Mouse (Mus musculus) granulocyte monocyte progenitor cell, adult 5-6 weeks (primary cell): ENCODE results near the gene Retreg3. TPM values are rescaled to one million over a fixed set of nuclear protein-coding genes. Genes with fewer than 3 reads are reported as not detected.
"Not testable (repeated sequence)": the region's sequence is repeated elsewhere in the genome, so short reads cannot be mapped to it uniquely, and the experiment has no call there.

Experiments
- ATAC-seq: replicated peaks from 2 replicates; pipeline ENCODE4 v1.8.0; 2016; ENCODE audit warnings: mild to moderate bottlenecking, moderate TSS enrichment, inconsistent platforms; ENCODE audit not compliant: poor library complexity, severe bottlenecking
- total RNA-seq, 2 experiments: library from RNA; stranded (forward) in 1 of 2; stranded (reverse) in 1 of 2; fragments of 200-712, 200-1000 nt in 1 of 2; fragments of >200 nt in 1 of 2; fragmentation: Nextera tagmentation in 1 of 2; gene quantifications; 2 replicates each; pipeline ENCODE4 v1.2.3; 2014 to 2017

The Retreg3 gene
- total RNA-seq (2014; fragmentation: Nextera tagmentation), result 12.3 and 15.7 TPM in 2 replicates
- total RNA-seq (2017), result 20.0 and 27.4 TPM in 2 replicates

DNA sequence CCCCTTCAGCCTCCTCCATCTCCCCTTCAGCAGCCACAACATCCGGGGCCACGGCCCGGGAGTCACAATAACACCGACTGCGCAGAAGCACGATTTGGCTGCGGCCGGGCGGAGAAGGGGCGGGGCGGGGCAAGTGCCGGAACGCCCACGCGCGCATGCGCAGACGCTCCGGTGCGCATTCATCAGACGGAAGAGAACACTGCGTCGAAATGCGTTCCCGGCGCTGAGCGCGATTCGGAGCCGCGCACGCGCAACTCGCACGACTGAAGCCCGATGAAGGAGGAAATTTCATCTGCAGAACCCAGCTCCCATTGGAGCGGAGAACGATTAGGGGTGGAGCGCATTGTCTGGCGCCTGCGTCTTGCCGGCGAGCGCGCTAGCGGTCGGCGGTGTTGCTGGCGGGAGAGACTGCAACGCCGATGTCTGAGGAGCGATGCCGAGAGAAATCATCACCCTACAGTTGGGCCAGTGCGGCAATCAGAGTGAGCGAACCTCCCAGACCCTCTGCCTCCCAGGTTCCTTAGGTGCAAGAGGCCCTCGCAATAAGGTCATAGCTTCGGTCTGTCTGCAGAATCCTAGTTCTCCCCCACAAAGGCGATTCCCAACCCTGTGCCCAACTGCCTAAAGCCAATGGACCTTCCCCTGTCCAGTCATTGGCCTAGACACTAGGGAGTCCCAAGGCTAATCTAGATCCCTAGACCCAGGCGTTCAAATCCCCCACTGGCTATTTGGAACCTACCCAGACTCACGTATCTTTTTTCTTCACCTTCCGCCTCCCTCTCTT, at the start of gene Retreg3, which contains the start of gene Tubg1:
Gene Retreg3 (minus strand): TSS at position 133 of the 784 bp plus-strand sequence.
Gene Tubg1 (plus strand): TSS at position 178 of the 784 bp plus-strand sequence.
- peak; percentile 80 for ATAC-seq

DNA sequence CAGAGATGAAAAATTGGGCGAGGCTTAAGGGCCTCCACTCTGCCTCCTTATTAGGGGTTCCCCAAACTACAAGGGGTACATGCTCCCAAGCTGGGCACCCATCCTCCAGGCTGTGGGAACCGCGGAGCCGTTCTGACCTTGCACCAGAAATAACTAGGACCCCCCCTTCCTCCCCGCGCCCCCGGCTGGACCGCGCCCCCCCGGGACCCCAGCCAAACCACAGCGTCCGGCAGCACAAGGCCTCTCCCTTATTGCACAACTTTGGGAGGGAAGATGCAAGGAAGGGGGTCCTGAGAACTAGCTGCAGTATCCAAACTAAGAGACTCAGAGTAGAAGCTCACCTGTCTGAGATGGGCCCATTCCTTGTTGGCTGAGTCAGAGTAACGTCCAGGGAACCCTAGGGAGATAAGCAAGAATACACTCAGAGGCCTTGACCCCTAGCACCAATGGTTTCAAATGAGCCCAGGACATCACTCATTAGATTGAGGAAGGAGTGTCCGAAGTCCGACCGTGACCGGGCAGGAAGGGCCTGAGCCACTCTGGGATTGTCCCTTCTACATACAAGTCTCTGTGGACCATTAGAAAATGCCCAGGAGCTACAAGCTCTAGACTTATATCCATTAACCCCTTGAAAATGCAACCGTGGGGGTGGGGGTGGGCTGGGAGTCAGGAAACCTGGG, 48.7 kb upstream of the Retreg3 start:
- ATAC-seq, result peak; percentile 7; the same call in 1 of the 2 replicates

DNA sequence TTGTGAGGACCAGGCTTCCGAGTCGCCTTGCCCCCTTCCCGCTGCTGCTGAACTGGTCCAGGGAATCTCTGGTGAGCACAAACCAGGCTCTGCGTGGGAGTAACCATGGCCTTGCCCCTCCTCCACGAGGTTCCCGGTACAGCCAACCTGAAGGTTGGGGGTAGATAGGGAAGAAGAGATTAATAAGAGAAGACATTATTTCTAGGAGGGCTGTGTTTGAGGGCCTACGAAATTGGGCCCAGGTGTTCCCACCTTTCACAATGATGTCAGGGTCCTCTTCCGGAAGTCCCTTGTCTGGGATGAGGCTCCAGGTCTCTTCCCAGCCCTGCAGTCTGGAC, 48.2 kb upstream of the Retreg3 start:
- ATAC-seq, result no peak

DNA sequence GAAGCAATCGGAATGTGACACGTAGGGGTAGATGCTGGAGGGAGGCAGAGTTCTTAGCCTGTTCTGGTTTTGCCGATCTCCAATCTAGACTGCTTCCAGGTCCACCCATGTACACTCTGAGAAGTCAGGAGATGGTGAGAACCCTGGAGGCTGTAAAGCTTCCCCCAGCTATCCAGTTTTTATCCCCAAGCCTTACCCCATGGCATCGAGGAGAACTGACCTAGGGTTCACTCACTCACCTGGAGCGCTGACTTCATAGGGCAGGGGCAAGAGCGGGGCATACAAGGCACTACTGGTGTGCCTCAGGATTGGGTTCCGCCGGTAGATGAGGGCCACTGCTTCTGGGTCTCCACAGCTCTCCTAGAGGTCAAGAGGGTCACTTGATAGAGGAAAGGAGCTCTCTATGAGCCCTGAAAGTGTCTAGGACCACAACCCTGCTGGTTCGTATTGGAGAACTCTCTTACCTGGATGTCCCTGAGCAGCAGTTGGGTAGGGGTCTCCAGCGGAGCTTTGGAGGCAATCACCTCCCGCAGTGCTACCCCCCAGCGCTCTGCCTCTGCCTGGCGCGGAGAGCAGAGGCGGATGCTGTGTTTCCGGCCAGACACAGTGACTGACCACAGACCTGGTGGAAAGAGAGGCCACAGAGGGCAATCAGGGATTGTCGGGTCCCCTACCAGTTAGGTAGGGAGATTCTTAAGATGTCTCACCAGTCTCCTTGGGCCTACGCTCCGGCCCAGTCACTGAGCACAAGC, 47.7 kb upstream of the Retreg3 start:
- ATAC-seq, result no peak

DNA sequence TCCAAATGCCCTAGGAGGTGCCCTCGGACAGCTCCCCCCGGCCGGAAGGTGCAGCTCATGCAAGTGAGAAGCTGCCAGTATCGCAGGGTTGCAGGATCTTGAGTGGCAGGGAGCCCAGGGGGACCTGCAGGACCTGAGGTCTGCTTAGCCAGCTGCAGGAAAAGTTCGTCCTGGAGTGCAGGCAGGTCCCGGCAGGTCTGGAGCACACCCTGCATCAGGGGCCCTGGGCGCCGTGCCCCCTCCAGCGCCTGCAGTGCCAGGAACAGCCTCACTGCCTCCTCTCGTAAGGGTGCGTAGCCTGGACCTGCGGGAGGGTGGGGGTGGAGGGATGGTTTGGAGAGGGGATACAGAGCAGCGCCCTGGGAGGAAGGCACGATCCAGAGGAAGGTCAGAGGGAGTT, 46.7 kb upstream of the Retreg3 start:
- no peak for ATAC-seq

DNA sequence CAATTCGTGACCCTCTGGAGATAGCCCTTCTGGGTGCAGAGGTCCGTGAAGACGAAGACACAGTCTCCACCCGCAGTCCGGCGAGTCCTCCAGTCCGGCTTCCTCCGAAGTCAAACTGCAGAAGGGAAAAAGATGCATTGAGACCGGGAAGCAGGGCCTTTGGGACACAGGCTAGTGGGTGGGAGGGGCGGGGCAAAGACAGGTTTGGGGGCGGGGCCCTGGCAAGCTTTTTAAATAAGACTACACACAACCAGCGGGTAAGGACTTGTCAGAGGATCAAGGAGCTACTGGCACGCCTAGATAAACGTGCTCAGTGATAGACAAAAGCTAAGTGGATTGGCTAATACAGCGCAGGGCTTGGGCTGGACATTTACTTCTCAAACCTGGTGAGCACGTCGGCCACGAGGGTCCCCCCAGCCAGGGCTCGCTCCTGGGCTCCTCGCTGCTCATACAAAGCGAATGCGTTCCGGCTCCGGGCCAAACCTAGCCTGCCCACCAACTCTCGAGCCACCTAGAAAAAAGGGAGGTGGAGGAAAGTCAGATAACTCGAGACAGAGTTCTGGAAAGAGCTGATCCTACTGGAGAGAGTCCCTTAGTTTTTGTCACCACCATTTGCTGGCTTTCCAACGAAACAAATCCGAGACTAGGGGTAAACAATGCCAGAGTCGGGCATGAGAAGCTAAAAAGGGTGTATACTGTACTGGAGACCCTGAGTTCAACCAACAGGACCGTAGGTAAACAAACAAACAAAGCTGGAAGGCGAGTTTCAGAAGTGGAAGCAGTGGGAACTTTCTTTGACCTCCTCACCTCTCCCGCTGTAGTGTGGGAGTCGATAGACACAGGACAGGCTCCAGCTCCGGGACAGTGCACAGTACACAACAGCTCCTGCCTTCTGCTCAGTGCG, 45.2 kb upstream of the Retreg3 start:
- ATAC-seq, result no peak

DNA sequence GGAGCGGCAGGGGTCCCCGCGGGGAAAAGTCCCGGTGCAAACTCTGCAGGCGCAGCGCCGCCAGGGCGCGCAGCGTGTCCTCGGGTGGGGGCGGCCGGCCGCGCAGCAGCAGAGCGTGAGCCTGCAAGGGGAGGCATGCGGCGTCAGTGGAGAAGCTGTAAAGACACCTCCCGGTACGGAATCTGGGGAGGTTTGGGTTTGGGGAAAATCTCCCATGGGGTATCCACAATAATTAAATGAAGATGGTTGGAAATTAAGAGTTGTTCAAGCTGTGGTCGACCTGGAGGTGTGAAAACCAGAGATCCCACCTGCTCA, 44.6 kb upstream of the Retreg3 start:
- ATAC-seq, result no peak

DNA sequence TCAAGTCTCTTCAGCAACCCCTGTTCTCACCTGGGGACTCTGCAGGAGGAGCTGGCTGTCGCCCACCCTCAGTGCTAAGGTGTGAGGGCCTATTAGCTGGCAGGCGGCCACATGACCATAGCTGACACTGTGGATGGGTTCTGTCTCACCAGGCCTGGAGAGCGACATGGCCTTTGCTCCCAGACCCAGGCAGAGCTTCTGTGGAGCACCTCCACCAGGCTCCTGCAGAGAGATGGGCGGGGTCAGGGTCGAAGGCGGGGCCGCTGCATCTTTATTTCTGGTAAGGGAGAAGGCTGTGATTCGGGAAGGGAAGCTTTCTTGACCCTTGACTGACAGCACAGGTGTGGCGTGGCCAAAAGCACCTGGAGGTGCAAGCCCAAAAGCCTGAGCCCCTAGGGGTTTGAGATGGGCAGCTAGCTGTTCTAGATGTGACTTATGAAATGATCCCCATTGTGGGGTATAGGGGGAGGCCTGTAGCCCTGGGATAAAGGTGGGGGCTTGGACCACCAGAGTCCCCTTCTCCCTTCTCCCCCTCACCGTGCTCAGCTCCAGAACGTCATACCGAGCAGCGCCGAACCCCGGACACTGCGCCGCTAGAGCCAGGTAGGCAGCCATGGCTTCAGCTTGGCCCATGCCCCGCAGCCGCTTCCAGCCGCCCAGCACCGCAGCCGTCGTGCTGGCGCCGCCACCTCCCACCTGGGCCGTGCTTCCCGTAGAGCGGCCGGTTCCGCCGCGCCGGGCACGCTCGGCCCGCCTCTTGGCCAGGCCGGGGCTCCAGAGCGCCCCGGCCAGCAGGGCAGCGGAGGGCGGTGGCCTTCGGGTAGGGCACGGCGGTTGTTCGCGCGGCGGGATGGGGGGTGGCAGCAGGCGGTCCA, 44.0 kb upstream of the Retreg3 start:
- ATAC-seq, result no peak

DNA sequence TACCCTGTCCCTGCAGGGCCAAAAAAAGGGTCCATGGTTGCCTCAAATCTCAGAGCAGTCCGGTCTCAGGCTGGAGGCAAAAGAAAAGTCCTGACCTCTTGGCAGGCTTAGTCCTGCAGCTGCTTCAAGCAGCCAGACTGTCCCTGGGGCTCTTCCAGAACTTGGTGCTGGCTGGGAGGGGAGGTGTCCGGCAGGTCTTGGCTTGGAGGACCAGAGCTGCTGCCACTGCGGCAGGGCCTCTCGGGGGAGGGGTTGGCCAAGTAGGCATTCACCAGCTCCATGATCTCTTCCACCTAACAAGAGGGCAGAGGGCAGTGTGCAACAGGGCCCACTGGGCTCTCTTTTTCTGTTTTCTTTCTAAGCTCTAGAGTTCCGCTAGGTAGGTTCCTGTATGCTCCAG, 43.1 kb upstream of the Retreg3 start:
- ATAC-seq, result no peak

DNA sequence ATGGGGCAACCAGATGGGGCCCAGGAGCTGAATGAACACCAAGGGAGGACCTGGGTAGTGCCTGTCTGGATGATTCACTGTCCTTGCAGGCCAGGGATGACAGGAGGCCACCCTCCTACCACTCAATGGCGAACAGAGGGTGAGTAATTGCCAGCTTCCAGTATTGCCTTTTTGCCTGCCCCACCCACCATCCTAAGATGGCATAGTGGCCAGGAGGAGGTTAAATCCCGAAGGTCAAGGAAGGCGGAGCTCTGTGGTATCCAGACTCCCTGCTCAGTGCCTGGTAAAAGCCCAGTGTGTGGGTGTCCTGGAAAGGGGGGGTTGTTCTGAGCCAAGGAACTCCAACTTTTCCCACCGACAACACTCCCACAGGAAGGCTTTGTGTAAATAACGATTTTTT, 42.6 kb upstream of the Retreg3 start:
- no peak for ATAC-seq

DNA sequence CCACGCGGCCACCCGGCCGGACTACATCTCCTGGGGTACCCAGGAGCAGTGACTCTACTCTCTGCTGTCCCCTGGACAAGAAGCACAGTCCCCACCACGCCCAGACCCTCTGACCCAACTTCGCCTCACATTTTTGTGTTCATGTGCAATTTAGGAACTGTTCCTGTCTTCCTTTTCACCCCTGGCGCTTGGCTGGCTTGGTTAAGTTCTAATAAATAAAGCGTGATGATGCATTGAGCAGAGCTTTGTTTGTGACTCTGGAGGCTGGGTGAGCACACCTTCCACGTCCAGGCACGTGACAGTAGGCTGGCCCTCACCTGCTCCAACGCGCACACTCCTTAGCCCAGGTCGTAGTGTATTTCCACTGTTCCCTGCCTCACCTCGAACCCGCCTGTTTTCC, 41.9 kb upstream of the Retreg3 start:
- no peak for ATAC-seq

DNA sequence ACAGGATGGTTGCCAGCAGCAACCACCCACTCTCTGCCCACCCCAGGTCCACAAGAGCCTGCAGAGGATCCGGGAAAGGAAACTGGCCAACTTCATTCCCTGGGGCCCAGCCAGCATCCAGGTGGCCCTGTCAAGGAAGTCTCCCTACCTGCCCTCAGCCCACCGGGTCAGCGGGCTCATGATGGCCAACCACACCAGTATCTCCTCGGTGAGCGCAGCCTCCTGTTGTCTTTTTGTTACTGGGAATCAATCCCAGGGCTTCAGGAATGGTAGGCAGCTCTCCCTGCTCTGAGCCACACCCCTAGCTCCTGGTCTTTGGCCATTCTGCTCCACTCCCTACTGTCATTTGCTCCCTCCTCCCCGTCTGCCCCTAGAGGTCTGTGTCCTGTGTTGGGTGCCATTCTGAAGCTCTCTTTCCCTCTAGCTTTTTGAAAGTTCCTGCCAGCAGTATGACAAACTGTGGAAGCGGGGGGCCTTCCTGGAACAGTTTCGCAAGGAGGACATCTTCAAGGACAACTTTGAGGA, 41.4 kb upstream of the Retreg3 start:
- ATAC-seq, result not testable (repeated sequence)

DNA sequence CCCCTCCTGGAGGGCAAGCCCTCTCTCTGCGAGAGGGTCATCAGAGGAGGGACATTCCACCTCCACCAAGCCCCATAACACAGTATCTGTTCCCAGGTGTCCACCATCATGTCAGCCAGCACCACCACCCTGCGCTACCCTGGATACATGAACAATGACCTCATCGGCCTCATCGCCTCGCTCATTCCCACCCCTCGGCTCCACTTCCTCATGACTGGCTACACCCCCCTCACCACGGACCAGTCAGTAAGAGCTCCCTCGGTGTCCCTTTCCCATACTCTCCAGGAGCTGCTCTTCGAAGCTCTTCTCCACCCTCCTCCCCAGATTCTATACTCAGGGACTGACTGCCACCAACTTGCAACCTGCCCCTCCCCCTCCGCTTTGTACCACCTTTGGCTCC, 40.5 kb upstream of the Retreg3 start:
- ATAC-seq, result peak; percentile 23; the same call in 1 of the 2 replicates

DNA sequence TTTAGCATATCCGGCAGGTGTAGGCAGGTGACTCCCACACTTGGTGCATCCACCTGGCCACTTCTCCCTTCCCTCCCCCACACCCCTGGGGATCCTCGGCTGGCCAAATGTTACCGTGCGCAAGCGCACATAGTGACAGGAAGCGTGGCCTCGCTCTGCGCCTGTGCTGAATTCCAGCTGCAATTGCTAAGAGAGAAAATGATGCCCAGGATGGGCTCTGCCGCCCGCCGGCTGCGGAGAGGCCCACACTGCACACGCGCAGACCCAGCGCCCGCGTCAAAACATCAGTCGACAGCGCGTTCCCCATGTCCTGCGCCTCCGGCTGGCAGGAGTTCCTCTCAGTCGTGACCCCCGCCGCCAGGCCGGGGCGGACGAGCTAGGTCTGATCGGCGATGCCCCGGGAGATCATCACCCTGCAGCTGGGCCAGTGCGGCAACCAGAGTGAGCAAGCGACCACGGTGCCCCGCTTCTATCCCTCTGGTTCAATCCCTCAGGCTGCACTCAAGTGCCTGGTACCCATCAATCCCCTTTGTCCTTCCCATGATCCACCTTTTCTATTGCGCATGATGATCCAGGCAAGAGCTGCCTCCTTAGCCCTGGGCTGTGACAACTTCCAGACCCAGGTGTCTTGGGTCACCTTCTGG, 36.2 kb upstream of the Retreg3 start, which contains the start of gene Tubg2:
Gene Tubg2 (plus strand): TSS at position 180 of the 644 bp plus-strand sequence.
- ATAC-seq, result peak; percentile 66

DNA sequence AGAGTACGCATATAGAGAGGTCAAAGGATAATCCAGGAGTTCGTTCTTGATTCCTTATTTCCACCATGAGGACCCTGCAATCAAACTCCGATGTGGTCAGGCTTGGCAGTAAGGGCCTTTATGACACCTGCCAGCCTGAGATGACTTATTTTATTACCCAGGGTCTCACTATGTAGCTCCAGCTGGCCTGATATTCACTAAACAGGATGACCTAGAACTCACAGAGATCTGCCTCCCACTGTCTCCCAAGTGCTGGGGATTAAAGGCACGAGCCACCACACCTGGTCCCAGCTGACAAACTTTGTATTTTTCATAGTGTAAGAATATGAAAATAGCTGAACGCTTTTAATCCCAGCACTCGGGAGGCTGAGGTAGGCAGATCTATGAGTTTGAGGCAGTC, 35.5 kb upstream of the Retreg3 start:
- no peak for ATAC-seq

DNA sequence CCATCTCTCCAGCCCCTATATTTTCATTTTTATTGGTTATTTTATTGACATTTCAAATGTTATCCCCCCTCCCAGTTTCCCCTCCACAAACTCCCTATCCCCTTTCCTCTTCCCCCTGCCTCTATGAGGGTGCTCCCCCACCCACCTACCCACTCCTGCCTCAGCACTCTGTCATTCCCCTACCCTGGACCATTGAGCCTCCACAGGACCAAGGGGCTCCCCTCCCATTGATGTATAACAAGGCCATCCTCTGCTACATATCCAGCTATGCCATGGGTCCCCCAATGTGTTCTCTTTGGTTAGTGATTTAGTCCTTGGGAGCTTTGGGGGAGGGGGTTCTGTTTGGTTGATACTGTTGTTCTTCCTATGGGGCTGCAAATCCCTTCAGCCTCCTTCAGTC, 35.0 kb upstream of the Retreg3 start:
- no peak for ATAC-seq

DNA sequence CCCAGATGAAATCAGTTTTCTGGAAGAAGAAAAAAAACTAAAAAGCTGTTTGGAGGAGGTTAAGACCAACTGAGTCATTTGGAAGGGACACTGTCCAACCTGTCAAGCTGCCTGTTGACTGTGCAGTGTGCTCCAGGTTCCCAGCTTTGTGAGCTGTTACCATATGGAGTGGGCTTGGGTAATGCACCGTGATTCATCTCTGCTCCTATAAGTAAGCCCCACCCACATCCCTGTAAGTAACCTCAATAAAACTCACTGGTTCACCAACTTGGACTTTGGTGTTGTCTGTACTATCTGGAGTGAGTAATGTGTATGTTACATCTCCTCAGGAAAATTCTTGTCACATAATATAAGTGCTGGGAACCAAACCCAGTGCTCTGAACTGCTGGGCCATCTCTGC, 33.1 kb upstream of the Retreg3 start:
- no peak for ATAC-seq

DNA sequence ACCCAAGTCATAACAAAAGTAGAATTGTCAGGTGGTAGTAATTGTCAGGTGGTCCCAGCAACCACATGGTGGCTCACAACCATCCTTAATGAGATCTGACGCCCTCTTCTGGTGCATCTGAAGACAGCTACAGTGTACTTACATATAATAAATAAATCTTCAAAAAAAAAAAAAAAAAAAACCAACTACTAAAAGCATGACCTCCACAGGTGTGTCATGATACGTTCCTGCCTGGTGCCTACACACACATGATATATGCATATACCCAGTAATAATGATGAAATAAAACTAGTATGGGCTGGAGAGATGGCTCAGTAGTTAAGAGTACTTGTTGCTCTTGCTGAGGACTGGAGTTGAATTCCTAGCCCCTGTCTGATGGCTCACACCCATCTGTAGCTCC, 31.4 kb upstream of the Retreg3 start:
- ATAC-seq, result no peak
